Mouse (Mus musculus) monocyte, adult 2 months (primary cell): ENCODE measurements around the gene Pnpla1.
A peak's percentile ranks its signal among the peaks of the same experiment; 100 is the strongest.
"Not testable (repeated sequence)": the region's sequence is repeated elsewhere in the genome, so short reads cannot be mapped to it uniquely, and the experiment has no call there.

Source experiments
- DNase-seq, 2 experiments: peaks; one replicate each; pipeline ENCODE4 v3.0.0; 2022; ENCODE audit warnings: low spot score in 2 of 2, low read depth in 1 of 2

Gene Pnpla1

GRCm38 (mm10) chr17:28841947-28842346 is 16.3 kb upstream of the Pnpla1 start:
- not testable (repeated sequence) for DNase-seq

- DNase-seq: no peak
Observed at GRCm38 (mm10) chr17:28843665-28844064, 14.5 kb upstream of the Pnpla1 start.

GRCm38 (mm10) chr17:28846974-28847617 is 11.1 kb upstream of the Pnpla1 start:
- DNase-seq: no peak

GRCm38 (mm10) chr17:28850511-28850910 is 7.7 kb upstream of the Pnpla1 start:
- DNase-seq: no peak

- DNase-seq: no peak
Observed at GRCm38 (mm10) chr17:28854377-28854776, 3.8 kb upstream of the Pnpla1 start.

- DNase-seq: peak in 1 of 2 experiments; percentile 20
Observed at GRCm38 (mm10) chr17:28855166-28855885, 2.9 kb upstream of the Pnpla1 start.

- peak in 1 of 2 experiments; percentile 40 for DNase-seq
Observed at GRCm38 (mm10) chr17:28856030-28856429, 2.2 kb upstream of the Pnpla1 start.

- DNase-seq: no peak
Observed at GRCm38 (mm10) chr17:28863926-28864325, 5.7 kb downstream of the Pnpla1 start.

- no peak for DNase-seq
Observed at GRCm38 (mm10) chr17:28864464-28864863, 6.3 kb downstream of the Pnpla1 start.

- no peak for DNase-seq
Observed at GRCm38 (mm10) chr17:28866921-28867320, 8.7 kb downstream of the Pnpla1 start.

- DNase-seq: no peak
Observed at GRCm38 (mm10) chr17:28867381-28867780, 9.2 kb downstream of the Pnpla1 start.

GRCm38 (mm10) chr17:28869412-28870110 is 11.3 kb downstream of the Pnpla1 start:
- DNase-seq: no peak

- no peak for DNase-seq
Observed at GRCm38 (mm10) chr17:28870435-28870834, 12.2 kb downstream of the Pnpla1 start.

- no peak for DNase-seq
Observed at GRCm38 (mm10) chr17:28871831-28872230, 13.6 kb downstream of the Pnpla1 start.

- no peak for DNase-seq
Observed at GRCm38 (mm10) chr17:28872322-28872721, 14.1 kb downstream of the Pnpla1 start.

- no peak for DNase-seq
Observed at GRCm38 (mm10) chr17:28874216-28874615, 16.0 kb downstream of the Pnpla1 start.

- DNase-seq: no peak
Observed at GRCm38 (mm10) chr17:28874825-28875224, 16.6 kb downstream of the Pnpla1 start.

- DNase-seq: no peak
Observed at GRCm38 (mm10) chr17:28875316-28875715, 17.1 kb downstream of the Pnpla1 start.

GRCm38 (mm10) chr17:28876331-28876730 is 18.1 kb downstream of the Pnpla1 start:
- no peak for DNase-seq

GRCm38 (mm10) chr17:28876821-28877220 is 18.6 kb downstream of the Pnpla1 start:
- DNase-seq: no peak

- DNase-seq: peak in 1 of 2 experiments; percentile 59
Observed at GRCm38 (mm10) chr17:28879931-28880391, 21.8 kb downstream of the Pnpla1 start.

GRCm38 (mm10) chr17:28882316-28882715 is 24.1 kb downstream of the Pnpla1 start:
- DNase-seq: peak in 1 of 2 experiments; percentile 53
